Mouse (Mus musculus) frontal cortex, postnatal 14 days (tissue): ENCODE measurements around the gene Klhl24.

Experiments
- DNase-seq, 2 experiments: peaks; one replicate each; pipeline ENCODE4 v3.0.0; 2022; ENCODE audit warnings: low spot score in 2 of 2

The Klhl24 gene

DNA sequence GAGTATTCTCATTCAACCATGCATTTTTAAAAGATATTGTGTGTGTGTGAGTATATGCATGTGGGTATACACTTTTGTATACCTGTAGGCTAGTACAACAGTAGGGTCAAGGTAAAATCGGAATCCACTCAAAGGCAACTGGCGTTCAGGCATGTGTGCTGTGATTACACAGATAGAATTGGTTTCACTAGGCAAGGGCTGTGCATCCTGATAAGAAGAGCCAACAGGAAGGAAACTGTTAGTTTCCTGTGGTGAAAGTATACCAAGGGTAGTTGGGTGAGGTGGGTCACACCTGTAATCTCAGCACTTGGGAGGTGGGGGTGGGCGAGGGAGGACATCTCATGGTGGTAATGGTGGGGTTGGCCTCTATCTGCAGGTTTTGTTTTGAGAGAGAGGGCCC lies 47.2 kb downstream of the Klhl24 start:
- DNase-seq, result no peak

DNA sequence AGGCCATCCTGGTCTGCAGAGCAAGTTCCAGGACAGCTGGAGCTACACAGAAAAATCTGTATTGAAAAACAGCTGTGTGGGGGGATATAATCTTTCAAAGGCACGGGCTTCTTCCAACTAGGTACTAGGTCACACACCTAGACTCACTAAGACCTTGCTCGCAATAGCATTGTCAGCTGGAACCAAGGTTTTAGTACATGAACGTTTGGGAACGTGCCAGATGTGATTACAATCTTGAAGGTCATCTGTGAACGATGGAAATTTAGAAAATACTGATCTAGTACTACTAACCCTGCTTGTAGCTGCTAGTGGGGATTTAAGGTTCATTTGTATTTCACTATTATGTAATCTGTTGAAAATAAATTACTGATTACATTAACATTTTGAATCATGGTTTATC lies 54.6 kb downstream of the Klhl24 start:
- no peak for DNase-seq

DNA sequence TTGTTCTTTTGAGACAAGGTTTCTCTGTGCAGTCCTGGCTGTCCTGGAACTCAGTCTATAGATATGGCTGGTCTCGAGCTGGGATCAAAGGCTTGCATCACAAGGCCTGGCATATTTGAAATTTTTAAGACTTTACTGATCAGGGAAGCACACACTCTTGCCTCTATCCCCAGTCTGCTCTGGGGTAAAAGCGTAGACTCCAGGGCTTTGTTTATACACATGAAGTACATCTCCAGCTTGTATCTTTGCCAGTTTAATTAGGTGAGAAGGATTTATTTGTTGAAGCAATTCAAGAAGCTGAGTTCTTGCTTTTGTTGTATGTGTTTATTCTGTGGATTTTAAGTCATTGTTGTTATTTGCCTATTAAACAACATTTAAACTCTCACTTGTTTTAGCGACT lies 56.4 kb downstream of the Klhl24 start:
- no peak for DNase-seq

GRCm38 (mm10) chr16:20160130-20160529 lies 62.8 kb downstream of the Klhl24 start:
- no peak for DNase-seq

DNA sequence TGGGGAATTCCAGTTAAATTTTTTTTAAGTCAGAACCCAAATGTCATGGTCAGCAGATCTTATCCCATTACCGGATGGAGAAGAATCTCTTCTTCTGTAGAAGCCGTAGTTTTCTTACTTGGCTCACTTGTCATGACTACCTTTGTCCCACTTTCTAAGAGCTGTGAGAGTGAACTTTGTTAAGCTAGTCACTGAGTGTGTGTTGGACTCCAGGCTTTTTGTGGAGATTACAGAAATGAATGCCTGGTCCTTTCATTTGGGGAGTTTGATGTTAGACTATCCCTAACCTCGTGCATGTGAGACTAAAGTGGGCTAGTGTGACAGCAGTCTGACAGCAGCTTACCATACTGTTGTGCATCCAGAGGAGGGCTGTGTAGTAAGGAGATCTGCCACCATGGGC lies 71.7 kb downstream of the Klhl24 start:
- no peak for DNase-seq

- no peak for DNase-seq
Measured at GRCm38 (mm10) chr16:20169471-20170106, 72.2 kb downstream of the Klhl24 start.
